Mouse (Mus musculus): ENCODE data around the gene Gtf2f1. TPM values are rescaled to one million over a fixed set of nuclear protein-coding genes. Genes with fewer than 3 reads are reported as not detected.
A peak's percentile ranks its signal among the peaks of the same experiment; 100 is the strongest.

Gene Gtf2f1
- polyA plus RNA-seq, 1 experiment from 2014 or later = 70.3 TPM

- Histone ChIP-seq H3K4me2 (peak overlapping the region; percentile 61), H3K36me3 (peaks cover 21% of the 10 kb centered on the region), H3K4me3 (peak overlapping the region; percentile 95), H3K27ac (peak overlapping the region; percentile 93), H3K9me3 (no peaks in the 10 kb centered on the region), H3K27me3 (0 out of 2 replicates have a peak, but pooled peaks cover 5% of the 10 kb centered on the region), H3K4me1 (replicated peaks) (peaks cover 32% of the 10 kb centered on the region), H3K9ac (peak overlapping the region; percentile 70)
- under 1% methylated on average over 35 of the region's 38 CpGs for WGBS
- ATAC-seq (ENCODE audit: low FRiP score) = peak; percentile 99
Observed at GRCm38 (mm10) chr17:57031661-57032420, 20.8 kb upstream of the Gtf2f1 start.

- peak within 1 kb of the TSS; percentile 81 for H3K4me2 ChIP-seq
- peaks cover 32% of the 10 kb centered on the region for H3K4me1 ChIP-seq (replicated peaks)
- H3K27me3 ChIP-seq = 0 out of 2 replicates have a peak, but pooled peaks cover 5% of the 10 kb centered on the region
- under 1% methylated on average over 65 of the region's 99 CpGs for WGBS
- H3K36me3 ChIP-seq = peaks cover 28% of the 10 kb centered on the region
- peak; percentile 0 for ATAC-seq (ENCODE audit: low FRiP score)
- H3K4me3 ChIP-seq = peak within 1 kb of the TSS; percentile 95
- H3K9me3 ChIP-seq = no peaks in the 10 kb centered on the region
- H3K27ac ChIP-seq = peak within 1 kb of the TSS; percentile 96
- peak within 1 kb of the TSS; percentile 100 for H3K9ac ChIP-seq
Observed at GRCm38 (mm10) chr17:57030931-57031660, 20.0 kb upstream of the Gtf2f1 start, which contains the start of gene Khsrp. Gene Khsrp (minus strand): TSS chr17:57031522.

- peak overlapping the region; percentile 81 for H3K4me2 ChIP-seq
- H3K4me3 ChIP-seq = peak overlapping the region; percentile 95
- H3K4me1 ChIP-seq (replicated peaks) = peaks cover 32% of the 10 kb centered on the region
- no peaks in the 10 kb centered on the region for H3K9me3 ChIP-seq
- no peaks in the 10 kb centered on the region for H3K27me3 ChIP-seq
- H3K27ac ChIP-seq = no peak overlapping the region
- ATAC-seq (ENCODE audit: low FRiP score) = no peak
- peaks cover 42% of the 10 kb centered on the region for H3K36me3 ChIP-seq
- H3K9ac ChIP-seq = peak overlapping the region; percentile 100
- WGBS = 55% methylated on average over 8 of the region's 8 CpGs
Observed at GRCm38 (mm10) chr17:57029691-57030090, 18.6 kb upstream of the Gtf2f1 start.

- Histone ChIP-seq H3K27ac (no peak overlapping the region), H3K9me3 (no peaks in the 10 kb centered on the region), H3K4me3 (no peak overlapping the region), H3K4me2 (no peak overlapping the region), H3K27me3 (no peaks in the 10 kb centered on the region), H3K4me1 (replicated peaks) (peaks cover 28% of the 10 kb centered on the region), H3K36me3 (peaks cover 64% of the 10 kb centered on the region), H3K9ac (no peak overlapping the region)
- ATAC-seq (ENCODE audit: low FRiP score) = no peak
- 93% methylated on average over 4 of the region's 4 CpGs for WGBS
Observed at GRCm38 (mm10) chr17:57027471-57027870, 16.4 kb upstream of the Gtf2f1 start.

- no peak overlapping the region for H3K9ac ChIP-seq
- peaks cover 66% of the 10 kb centered on the region for H3K36me3 ChIP-seq
- no peak overlapping the region for H3K4me2 ChIP-seq
- WGBS = 95% methylated on average over 5 of the region's 5 CpGs
- no peaks in the 10 kb centered on the region for H3K27me3 ChIP-seq
- ATAC-seq (ENCODE audit: low FRiP score) = no peak
- no peak overlapping the region for H3K27ac ChIP-seq
- H3K9me3 ChIP-seq = no peaks in the 10 kb centered on the region
- H3K4me1 ChIP-seq (replicated peaks) = no peaks in the 10 kb centered on the region
- no peak overlapping the region for H3K4me3 ChIP-seq
Observed at GRCm38 (mm10) chr17:57020960-57021359, 9.9 kb upstream of the Gtf2f1 start.

DNA sequence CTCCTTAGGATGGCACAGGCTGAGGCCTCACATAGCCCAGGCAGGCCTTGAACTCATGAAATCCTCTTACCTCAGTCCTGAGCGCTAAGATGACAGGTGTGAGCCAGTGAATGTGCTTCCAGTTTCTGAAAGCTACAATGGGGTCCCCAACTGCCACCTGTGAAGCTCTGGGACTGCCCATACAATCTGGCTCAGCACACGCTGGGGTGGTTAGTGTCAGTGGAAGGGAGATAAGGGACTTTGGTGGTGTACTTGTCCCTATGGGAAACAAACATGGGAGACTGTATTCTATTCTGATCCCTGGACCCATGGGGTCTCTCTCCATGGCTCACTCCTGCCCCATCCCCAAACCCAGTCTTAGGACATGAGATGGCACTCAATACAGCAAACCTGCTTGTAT lies 8.6 kb upstream of the Gtf2f1 start:
- Histone ChIP-seq H3K4me1 (replicated peaks) (no peaks in the 10 kb centered on the region), H3K27me3 (no peaks in the 10 kb centered on the region), H3K36me3 (peaks cover 54% of the 10 kb centered on the region), H3K4me2 (no peak overlapping the region), H3K9me3 (no peaks in the 10 kb centered on the region), H3K27ac (no peak overlapping the region), H3K4me3 (no peak overlapping the region), H3K9ac (no peak overlapping the region)
- WGBS = 94% methylated on average over 2 of the region's 2 CpGs
- ATAC-seq (ENCODE audit: low FRiP score) = no peak

DNA sequence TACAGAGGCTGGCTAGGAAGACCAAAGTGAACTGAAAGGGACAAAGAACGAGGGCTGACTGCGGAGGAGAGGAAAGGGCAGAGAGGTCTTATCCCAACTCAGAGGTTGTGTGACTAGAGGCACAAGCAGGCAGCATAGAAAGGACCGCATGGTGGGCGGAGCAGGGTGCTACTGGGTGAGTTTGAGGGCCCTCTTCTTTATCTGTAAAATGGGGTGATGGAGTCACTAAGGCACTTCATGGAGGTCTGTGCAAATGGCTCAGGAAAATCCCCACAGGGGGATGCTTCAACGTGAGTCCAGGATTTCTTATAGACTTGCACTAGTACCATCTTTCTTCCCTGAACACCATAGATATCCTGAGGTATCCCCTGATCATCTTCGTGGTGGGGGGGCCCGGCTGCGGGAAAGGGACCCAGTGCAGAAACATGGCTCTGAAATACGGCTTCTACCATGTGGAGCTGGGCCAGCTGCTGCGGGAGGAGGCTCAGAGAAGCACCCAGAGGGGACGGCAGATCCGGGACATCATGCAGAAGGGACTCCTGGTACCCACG lies 1.2 kb upstream of the Gtf2f1 start:
- Histone ChIP-seq H3K9ac (peak overlapping the region; percentile 83), H3K36me3 (peaks cover 22% of the 10 kb centered on the region), H3K4me3 (peak overlapping the region; percentile 79), H3K4me1 (replicated peaks) (peaks cover 25% of the 10 kb centered on the region), H3K9me3 (no peaks in the 10 kb centered on the region), H3K4me2 (peak overlapping the region; percentile 69), H3K27ac (peak overlapping the region; percentile 96), H3K27me3 (no peaks in the 10 kb centered on the region)
- 76% methylated on average over 13 of the region's 13 CpGs for WGBS
- ATAC-seq (ENCODE audit: low FRiP score) = peak; percentile 9

DNA sequence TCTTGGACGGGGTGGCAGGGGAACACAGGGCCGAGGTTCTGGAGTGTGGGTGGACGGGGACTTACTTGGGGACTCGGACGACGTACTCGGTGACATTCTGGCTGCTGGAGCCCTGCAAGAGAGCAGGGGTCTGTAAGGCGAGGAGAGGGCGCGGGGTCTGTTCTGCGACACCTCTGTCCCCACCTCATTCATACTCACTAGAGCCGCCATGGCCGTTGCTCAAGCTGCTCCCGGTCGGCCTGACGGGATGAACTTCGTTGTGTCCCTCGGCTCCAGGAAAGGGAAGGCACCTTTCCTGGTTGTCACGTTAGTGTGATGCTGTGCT lies 215 bp downstream of the Gtf2f1 start:
- Histone ChIP-seq H3K4me2 (peak overlapping the region; percentile 78), H3K27me3 (no peaks in the 10 kb centered on the region), H3K9ac (peak overlapping the region; percentile 85), H3K36me3 (peaks cover 36% of the 10 kb centered on the region), H3K4me1 (replicated peaks) (peaks cover 25% of the 10 kb centered on the region), H3K4me3 (peak overlapping the region; percentile 79), H3K27ac (peak overlapping the region; percentile 82), H3K9me3 (no peaks in the 10 kb centered on the region)
- WGBS = under 1% methylated on average over 19 of the region's 19 CpGs
- peak; percentile 67 for ATAC-seq (ENCODE audit: low FRiP score)

DNA sequence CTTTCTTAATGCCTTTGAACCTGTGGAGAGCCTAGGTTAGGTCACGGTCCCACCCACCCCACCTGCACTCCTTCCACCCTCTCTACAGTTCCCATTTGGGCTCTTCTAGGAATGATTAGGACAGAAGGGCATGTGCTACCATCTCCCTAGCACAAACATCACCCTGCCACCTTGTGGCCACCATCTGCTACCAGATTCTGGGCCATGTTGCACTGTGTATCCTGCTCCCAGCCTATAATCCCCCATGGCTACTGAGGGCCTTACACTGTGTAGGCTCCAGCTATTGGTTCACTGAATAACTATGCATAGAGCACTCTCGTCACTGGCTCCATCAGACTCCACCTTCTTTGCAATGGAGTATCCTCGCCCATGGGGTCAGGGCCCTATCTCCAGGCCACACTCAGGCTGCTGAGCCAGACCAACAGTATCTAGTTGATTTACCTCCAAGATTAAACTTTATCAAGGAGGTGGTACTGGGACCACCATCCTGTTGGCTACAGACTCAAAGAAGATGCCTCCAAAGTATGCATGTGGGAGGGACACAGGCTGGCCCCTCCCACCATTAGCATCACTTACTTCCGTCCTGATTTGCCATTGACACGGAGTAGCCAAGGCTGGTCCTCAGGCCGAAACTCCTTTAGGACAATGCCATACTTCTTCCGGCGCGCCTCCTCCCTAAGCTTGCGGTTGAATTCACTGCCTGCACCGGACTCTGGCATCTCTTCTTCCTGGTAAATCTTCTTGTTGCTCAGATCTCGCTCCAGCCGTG lies 3.8 kb downstream of the Gtf2f1 start:
- Histone ChIP-seq H3K4me3 (no peak overlapping the region), H3K9me3 (no peaks in the 10 kb centered on the region), H3K9ac (no peak overlapping the region), H3K4me1 (replicated peaks) (peaks cover 21% of the 10 kb centered on the region), H3K27ac (no peak overlapping the region), H3K27me3 (no peaks in the 10 kb centered on the region), H3K36me3 (peaks cover 72% of the 10 kb centered on the region), H3K4me2 (no peak overlapping the region)
- 94% methylated on average over 13 of the region's 13 CpGs for WGBS
- no peak for ATAC-seq (ENCODE audit: low FRiP score)

DNA sequence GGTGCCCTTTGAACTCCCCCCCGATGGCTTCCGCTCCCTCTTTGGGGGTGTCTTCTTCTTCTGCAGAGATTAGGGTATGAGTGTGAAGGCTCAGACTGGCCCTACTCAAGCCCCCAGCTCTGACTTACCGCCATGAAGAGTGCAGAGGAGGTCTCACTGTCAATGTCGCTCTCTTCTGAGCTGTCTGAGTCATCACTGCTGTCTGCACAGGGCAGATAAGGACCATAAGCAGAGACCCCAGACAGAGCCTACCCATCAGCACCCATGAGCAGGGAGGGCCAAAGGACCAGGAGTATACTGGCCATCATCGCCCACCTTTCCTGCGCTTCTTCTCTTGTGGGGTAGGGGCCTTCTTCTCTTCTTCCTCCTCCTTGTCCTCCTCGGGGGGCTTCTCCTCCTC lies 7.1 kb downstream of the Gtf2f1 start:
- no peak overlapping the region for H3K27ac ChIP-seq
- no peak overlapping the region for H3K4me3 ChIP-seq
- H3K27me3 ChIP-seq = no peaks in the 10 kb centered on the region
- WGBS = 98% methylated on average over 7 of the region's 7 CpGs
- H3K9ac ChIP-seq = no peak overlapping the region
- H3K4me1 ChIP-seq (replicated peaks) = no peaks in the 10 kb centered on the region
- no peak for ATAC-seq (ENCODE audit: low FRiP score)
- peaks cover 95% of the 10 kb centered on the region for H3K36me3 ChIP-seq
- no peak overlapping the region for H3K4me2 ChIP-seq
- no peaks in the 10 kb centered on the region for H3K9me3 ChIP-seq

- H3K4me1 ChIP-seq (replicated peaks) = peaks cover 16% of the 10 kb centered on the region
- no peaks in the 10 kb centered on the region for H3K9me3 ChIP-seq
- H3K4me2 ChIP-seq = no peak overlapping the region
- H3K36me3 ChIP-seq = peaks cover 75% of the 10 kb centered on the region
- no peak overlapping the region for H3K4me3 ChIP-seq
- H3K27ac ChIP-seq = no peak overlapping the region
- no peak for ATAC-seq (ENCODE audit: low FRiP score)
- no peaks in the 10 kb centered on the region for H3K27me3 ChIP-seq
- 73% methylated on average over 8 of the region's 8 CpGs for WGBS
- no peak overlapping the region for H3K9ac ChIP-seq
Observed at GRCm38 (mm10) chr17:57001228-57001627, 9.9 kb downstream of the Gtf2f1 start.
